Mouse (Mus musculus) ES-Bruce4 (cell line): ENCODE results near the gene Angptl4. TPM values are rescaled to one million over a fixed set of nuclear protein-coding genes. Genes with fewer than 3 reads are reported as not detected.

Experiments
- H3K27ac ChIP-seq: 2 replicates; pipeline ENCODE4 v1.5.1; 2012; ENCODE audit warnings: low read length, inconsistent platforms; ENCODE audit not compliant: insufficient read depth
- H3K27me3 ChIP-seq: 2 replicates; pipeline ENCODE4 v1.6.1; 2012; ENCODE audit warnings: mild to moderate bottlenecking, low read length, inconsistent platforms; ENCODE audit not compliant: control insufficient read depth, poor library complexity, insufficient read depth, severe bottlenecking
- H3K36me3 ChIP-seq: 2 replicates; pipeline ENCODE4 v1.6.1; 2012; ENCODE audit warnings: inconsistent platforms, mild to moderate bottlenecking, low read length, moderate library complexity; ENCODE audit not compliant: control insufficient read depth, poor library complexity, insufficient read depth, severe bottlenecking
- H3K4me1 ChIP-seq: one replicate; pipeline ENCODE4 v1.8.1; 2011; ENCODE audit warnings: low read length; ENCODE audit not compliant: control insufficient read depth, insufficient read depth
- H3K4me3 ChIP-seq: 2 replicates; pipeline ENCODE4 v1.5.1; 2011; ENCODE audit warnings: low read depth, mild to moderate bottlenecking, low read length
- H3K9ac ChIP-seq: 2 replicates; pipeline ENCODE4 v1.6.1; 2012; ENCODE audit warnings: low read depth, mild to moderate bottlenecking, inconsistent platforms; ENCODE audit not compliant: poor library complexity, severe bottlenecking
- H3K9me3 ChIP-seq: replicated peaks from 2 replicates; pipeline ENCODE4 v1.6.1; 2012; ENCODE audit warnings: mild to moderate bottlenecking, low read length, inconsistent platforms; ENCODE audit not compliant: control insufficient read depth, poor library complexity, insufficient read depth, severe bottlenecking
- CTCF ChIP-seq: IDR thresholded peaks from one replicate; pipeline ENCODE4 v1.8.1; 2011; ENCODE audit warnings: low read depth, low read length
- EP300 ChIP-seq: IDR thresholded peaks from 2 replicates; pipeline ENCODE4 v1.6.1; 2011; ENCODE audit warnings: low read depth, low read length; ENCODE audit not compliant: insufficient read depth
- POLR2A ChIP-seq: IDR thresholded peaks from one replicate; pipeline ENCODE4 v1.8.1; 2011; ENCODE audit warnings: low read length; ENCODE audit not compliant: insufficient read depth
- polyA plus RNA-seq: library from polyadenylated mRNA; stranded (reverse); fragments of >200 nt; gene quantifications from 2 replicates; pipeline ENCODE4 v1.2.4, GENCODE M21; 2011; ENCODE audit warnings: low read depth; ENCODE audit not compliant: missing spikeins, insufficient read depth, insufficient read length

The Angptl4 gene
- polyA plus RNA-seq, 1 experiment = 3.6 TPM

GRCm38 (mm10) chr17:33816612-33817011 is 35.0 kb upstream of the Angptl4 start:
- Histone ChIP-seq H3K4me1 (peaks cover 2% of the 10 kb centered on the region), H3K4me3 (peak overlapping the region; percentile 62), H3K36me3 (peaks cover 16% of the 10 kb centered on the region), H3K27ac (0 out of 2 replicates have a peak overlapping the region, but pooled peaks have one; percentile 9), H3K9me3 (no peaks in the 10 kb centered on the region), H3K27me3 (no peaks in the 10 kb centered on the region), H3K9ac (peak overlapping the region; percentile 57)
- TF ChIP-seq CTCF = no peak
- no peak for TF ChIP-seq EP300
- no peak for TF ChIP-seq POLR2A

DNA sequence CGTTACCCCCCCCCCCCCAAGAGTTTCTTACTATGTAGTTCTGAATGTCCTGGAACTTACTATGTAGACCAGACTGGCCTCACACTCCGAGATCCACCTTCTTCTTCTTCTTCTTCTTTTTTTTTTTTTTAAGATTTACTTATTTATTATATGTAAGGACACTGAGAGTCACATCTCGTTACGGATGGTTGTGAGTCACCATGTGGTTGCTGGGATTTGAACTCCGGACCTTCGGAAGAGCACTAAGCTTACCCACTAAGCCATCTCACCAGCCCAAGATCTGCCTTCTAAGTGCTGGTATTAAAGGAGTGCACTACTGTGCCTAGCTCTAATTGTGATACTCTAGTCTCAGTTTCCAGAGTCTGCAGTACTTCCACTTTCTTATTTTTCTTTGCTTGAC is 33.8 kb upstream of the Angptl4 start:
- no peak overlapping the region for H3K27ac ChIP-seq
- TF ChIP-seq EP300 = no peak
- no peak overlapping the region for H3K4me3 ChIP-seq
- H3K36me3 ChIP-seq = peaks cover 7% of the 10 kb centered on the region
- no peak overlapping the region for H3K9ac ChIP-seq
- no peaks in the 10 kb centered on the region for H3K9me3 ChIP-seq
- H3K4me1 ChIP-seq = peaks cover 2% of the 10 kb centered on the region
- H3K27me3 ChIP-seq = no peaks in the 10 kb centered on the region

DNA sequence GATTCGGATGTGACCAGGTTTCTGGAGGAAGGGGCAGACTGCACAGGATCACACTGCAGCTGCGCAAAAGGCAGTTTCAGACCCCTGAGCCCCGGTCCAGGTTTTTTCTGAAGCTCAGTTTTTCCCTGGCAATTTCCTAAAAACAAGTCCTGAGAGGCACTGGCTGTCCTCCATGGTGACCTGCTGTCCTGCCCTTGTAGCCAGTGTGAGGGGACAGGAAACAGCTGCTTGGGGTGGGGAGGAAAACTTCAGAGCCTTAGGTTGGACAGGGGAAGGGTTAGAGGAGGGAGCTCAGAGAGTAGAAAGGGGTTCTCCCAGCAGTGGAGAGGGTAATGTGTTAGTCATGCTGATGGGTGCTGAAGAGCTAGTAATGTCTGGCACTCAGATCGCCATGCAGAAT is 31.4 kb upstream of the Angptl4 start:
- Histone ChIP-seq H3K36me3 (no peaks in the 10 kb centered on the region), H3K9me3 (no peaks in the 10 kb centered on the region), H3K9ac (no peak overlapping the region), H3K4me1 (no peaks in the 10 kb centered on the region), H3K27me3 (no peaks in the 10 kb centered on the region), H3K27ac (no peak overlapping the region), H3K4me3 (no peak overlapping the region)
- TF ChIP-seq CTCF (no peak), EP300 (no peak), POLR2A (no peak)

DNA sequence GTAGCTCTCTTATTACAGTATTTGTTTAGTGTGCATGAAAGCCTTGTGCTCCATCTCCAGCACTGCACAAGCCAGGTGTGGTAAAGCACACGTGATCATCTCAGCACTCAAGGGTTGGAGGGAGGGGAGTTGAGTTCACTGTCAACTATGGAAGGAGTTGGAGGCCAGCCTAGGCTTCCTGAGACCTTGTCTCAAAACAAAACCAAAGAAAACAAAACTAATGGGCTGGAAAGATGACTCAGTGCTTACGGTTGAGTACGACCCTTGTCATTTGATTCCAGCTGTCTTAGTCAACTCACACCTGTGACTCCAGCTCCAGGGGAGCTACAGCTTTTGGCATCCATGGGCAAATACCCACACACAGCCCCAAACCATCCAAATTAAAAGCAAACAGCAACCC is 30.8 kb upstream of the Angptl4 start:
- Histone ChIP-seq H3K4me1 (no peaks in the 10 kb centered on the region), H3K27ac (no peak overlapping the region), H3K4me3 (no peak overlapping the region), H3K36me3 (no peaks in the 10 kb centered on the region), H3K9ac (no peak overlapping the region), H3K9me3 (no peaks in the 10 kb centered on the region), H3K27me3 (no peaks in the 10 kb centered on the region)
- TF ChIP-seq POLR2A = no peak
- TF ChIP-seq CTCF = no peak
- TF ChIP-seq EP300 = no peak

- Histone ChIP-seq H3K27ac (no peak overlapping the region), H3K27me3 (no peaks in the 10 kb centered on the region), H3K9ac (peak overlapping the region; percentile 60; the same call in 1 of the 2 replicates), H3K4me3 (peak overlapping the region; percentile 93), H3K4me1 (no peaks in the 10 kb centered on the region), H3K36me3 (no peaks in the 10 kb centered on the region), H3K9me3 (no peaks in the 10 kb centered on the region)
- TF ChIP-seq CTCF = no peak
These were observed 29.5 kb upstream of the Angptl4 start for GRCm38 (mm10) chr17:33811142-33811516.

DNA sequence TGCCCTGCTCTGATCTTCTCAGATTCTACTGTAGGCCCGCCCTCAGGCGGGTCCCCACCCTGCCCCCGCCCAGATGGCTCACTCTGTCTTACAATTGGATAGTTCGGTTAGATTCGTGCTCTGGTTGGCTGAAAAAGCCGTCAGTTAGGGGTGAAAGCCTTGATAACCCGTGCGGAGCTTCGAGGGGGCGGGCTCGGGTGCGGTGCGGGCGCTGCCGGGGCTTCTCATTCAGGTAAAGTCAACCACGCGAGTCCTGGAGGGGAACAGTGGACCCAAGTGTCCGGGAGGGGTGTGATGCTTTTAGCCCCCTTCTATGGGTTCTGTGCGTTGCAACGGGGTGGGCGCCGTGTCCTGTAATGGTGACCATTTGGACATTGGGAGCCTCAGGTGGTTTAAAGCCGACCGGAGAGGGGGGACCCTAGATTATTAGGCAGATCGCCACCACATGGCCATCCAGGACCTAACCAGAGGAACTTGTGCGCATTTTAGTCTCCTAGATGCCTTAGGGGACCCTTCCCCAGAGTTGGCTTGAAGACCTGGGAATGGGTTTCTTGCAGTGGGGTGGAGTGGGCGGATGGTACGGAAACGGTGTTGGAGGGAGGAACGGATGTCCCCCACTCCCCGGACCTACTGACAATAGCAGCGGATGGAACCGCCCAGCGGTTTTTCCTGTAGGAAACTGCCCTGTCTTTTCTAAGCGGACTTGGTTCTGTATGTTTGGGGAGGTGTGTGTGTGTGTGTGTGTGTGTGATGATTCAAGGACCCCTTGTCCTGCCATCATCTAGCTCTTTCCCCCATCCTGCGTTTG is 28.9 kb upstream of the Angptl4 start, which contains the start of gene Kank3:
TSS of gene Kank3 (plus strand) at position 186 of the 808 bp plus-strand sequence.
- Histone ChIP-seq H3K27ac (0 out of 2 replicates have a peak within 1 kb of the TSS, but pooled peaks have one; percentile 7), H3K9ac (peak within 1 kb of the TSS; percentile 60), H3K27me3 (no peaks in the 10 kb centered on the region), H3K9me3 (no peaks in the 10 kb centered on the region), H3K4me1 (no peaks in the 10 kb centered on the region), H3K4me3 (peak within 1 kb of the TSS; percentile 93), H3K36me3 (no peaks in the 10 kb centered on the region)
- no peak for TF ChIP-seq EP300
- peak; percentile 74 for TF ChIP-seq POLR2A
